Mouse (Mus musculus) cerebellum, adult 9-11 months (tissue): Measurements from ENCODE around the gene Gm36176.

Experiments used
- DNase-seq: peaks from one replicate; pipeline ENCODE4 v3.0.0; 2022

Gm36176 gene

GRCm38 (mm10) chr10:77882553-77882952, 36.0 kb downstream of the Gm36176 start:
- DNase-seq = no peak

GRCm38 (mm10) chr10:77886007-77886747, 39.6 kb downstream of the Gm36176 start:
- no peak for DNase-seq

GRCm38 (mm10) chr10:77890987-77891565, 44.5 kb downstream of the Gm36176 start:
- DNase-seq = no peak

DNA sequence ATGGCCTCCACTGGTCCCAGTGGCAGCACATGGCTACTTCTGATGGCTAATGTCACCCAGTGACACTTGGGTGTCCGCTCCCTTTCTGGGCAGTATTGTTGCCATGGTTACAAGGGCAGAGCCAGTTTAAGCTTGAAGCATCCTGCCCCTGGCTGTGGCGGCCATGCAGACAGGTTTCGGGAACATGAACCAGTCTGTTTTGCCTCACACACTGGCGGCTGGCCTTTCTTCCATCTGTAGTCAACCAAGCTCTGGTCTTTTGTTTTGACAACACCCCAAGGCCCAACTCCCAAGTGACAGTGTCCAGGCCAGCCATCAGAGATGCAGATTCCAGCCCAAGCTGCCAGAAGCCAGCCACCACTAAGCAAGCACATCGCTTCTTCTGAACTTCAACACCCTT, 49.0 kb downstream of the Gm36176 start:
- DNase-seq = no peak
